Mouse (Mus musculus) kidney, postnatal 25 days (tissue): Measurements from ENCODE around the gene Gm28269.

ENCODE experiments used
- DNase-seq, 2 experiments: peaks; one replicate each; pipeline ENCODE4 v3.0.0; 2021; ENCODE audit warnings: mixed read lengths in 2 of 2

The Gm28269 gene

GRCm38 (mm10) chrX:21744997-21745396 is at the start of gene Gm28269:
Gene Gm28269, minus strand, starts transcription at chrX:21745097.
- no peak for DNase-seq

GRCm38 (mm10) chrX:21716885-21717284 is 28.0 kb downstream of the Gm28269 start:
- DNase-seq = no peak

GRCm38 (mm10) chrX:21715293-21715692 is 29.6 kb downstream of the Gm28269 start:
- no peak for DNase-seq

GRCm38 (mm10) chrX:21714829-21715228 is 30.1 kb downstream of the Gm28269 start, which contains the start of gene Slc6a14:
Gene Slc6a14, plus strand, starts transcription at chrX:21714896.
- peak in 1 of 2 experiments; percentile 29 for DNase-seq

- no peak for DNase-seq
Observed at GRCm38 (mm10) chrX:21704470-21704869, 40.4 kb downstream of the Gm28269 start.

- DNase-seq = no peak
Observed at GRCm38 (mm10) chrX:21701646-21702045, 43.3 kb downstream of the Gm28269 start.

- no peak for DNase-seq
Observed at GRCm38 (mm10) chrX:21695687-21696086, 49.2 kb downstream of the Gm28269 start.

GRCm38 (mm10) chrX:21695220-21695619 is 49.7 kb downstream of the Gm28269 start:
- no peak for DNase-seq
